Mouse (Mus musculus) thymus, adult 2 months (tissue): ENCODE results near the gene Pfdn5.

Experiments
- CTCF ChIP-seq: fragments of 200-500 bp; IDR thresholded peaks from 2 replicates; pipeline ENCODE4 v1.5.1; 2012; ENCODE audit warnings: mild to moderate bottlenecking, control low read depth, low read length, moderate library complexity, borderline replicate concordance; ENCODE audit not compliant: control insufficient read depth, poor library complexity, insufficient read depth; ENCODE audit errors: extremely low read depth
- POLR2A ChIP-seq: fragments of 200-500 bp; IDR thresholded peaks from 2 replicates; pipeline ENCODE4 v1.6.1; 2012; ENCODE audit warnings: mild to moderate bottlenecking, low read length, control low read depth, moderate library complexity; ENCODE audit not compliant: control insufficient read depth, poor library complexity, insufficient read depth; ENCODE audit errors: extremely low read depth

DNA sequence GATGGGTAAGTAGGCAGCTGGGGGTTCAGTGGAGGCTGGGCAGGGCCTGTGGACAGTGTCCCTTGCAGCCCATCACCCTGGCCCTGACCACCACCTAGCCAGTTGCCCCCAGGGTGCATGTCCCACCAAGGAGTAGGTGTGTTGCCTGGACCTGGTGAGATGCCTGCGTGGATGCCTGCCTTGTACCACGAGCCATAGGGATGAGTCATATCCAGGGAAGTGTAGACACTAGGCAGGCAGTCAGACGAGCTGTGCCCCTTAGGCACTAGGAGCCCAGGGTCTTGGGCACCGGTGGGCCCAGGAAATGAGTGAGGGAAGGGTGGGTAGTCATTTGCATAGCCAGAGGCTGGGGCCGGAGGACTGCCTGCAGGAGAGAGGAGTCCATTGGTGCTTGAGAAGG lies 32.9 kb downstream of the Pfdn5 start:
- TF ChIP-seq POLR2A (no peak), CTCF (no peak)
